Mouse (Mus musculus) liver, embryonic 15.5 days (tissue): ENCODE measurements around the gene Jag1. TPM values are rescaled to one million over a fixed set of nuclear protein-coding genes. Genes with fewer than 3 reads are reported as not detected.

ENCODE experiments used
- ATAC-seq: fragments of 200-750 bp; cut with Nextera tagmentation; 2 replicates; pipeline ENCODE4 v1.8.0; 2017; ENCODE audit warnings: moderate number of reproducible peaks, mild to moderate bottlenecking, moderate library complexity; ENCODE audit not compliant: insufficient read depth
- H3K27ac ChIP-seq: fragments of 300-500 bp; sonication (generic); replicated peaks from 2 replicates; pipeline ENCODE4 v1.5.1; 2015; ENCODE audit warnings: mild to moderate bottlenecking, inconsistent platforms
- H3K27me3 ChIP-seq: fragments of 300-500 bp; sonication (generic); 2 replicates; pipeline ENCODE4 v1.6.1; 2015; ENCODE audit warnings: mild to moderate bottlenecking, inconsistent platforms
- H3K36me3 ChIP-seq: fragments of 300-500 bp; sonication (generic); replicated peaks from 2 replicates; pipeline ENCODE4 v1.6.1; 2015; ENCODE audit warnings: moderate library complexity, mild to moderate bottlenecking, inconsistent platforms
- H3K4me1 ChIP-seq: fragments of 300-500 bp; sonication (generic); replicated peaks from 2 replicates; pipeline ENCODE4 v1.6.1; 2015; ENCODE audit warnings: inconsistent platforms
- H3K4me2 ChIP-seq: fragments of 300-500 bp; sonication (generic); 2 replicates; pipeline ENCODE4 v1.6.1; 2015; ENCODE audit warnings: moderate library complexity, mild to moderate bottlenecking, inconsistent platforms
- H3K4me3 ChIP-seq: fragments of 300-500 bp; sonication (generic); replicated peaks from 2 replicates; pipeline ENCODE4 v1.5.1; 2015; ENCODE audit warnings: mild to moderate bottlenecking, inconsistent platforms
- H3K9ac ChIP-seq: fragments of 300-500 bp; sonication (generic); 2 replicates; pipeline ENCODE4 v1.6.1; 2015; ENCODE audit warnings: moderate library complexity, mild to moderate bottlenecking, inconsistent platforms
- H3K9me3 ChIP-seq: fragments of 300-500 bp; sonication (generic); replicated peaks from 2 replicates; pipeline ENCODE4 v1.6.1; 2016; ENCODE audit warnings: inconsistent platforms
- WGBS: fragments of 180-500 bp; shearing (Covaris S2); methylation state at CpG from one replicate; pipeline ENCODE4 v1.1.7; 2015; ENCODE audit warnings: mixed read lengths; ENCODE audit not compliant: insufficient replicate concordance; 5-methylcytosine and 5-hydroxymethylcytosine counted together
- polyA plus RNA-seq: library from polyadenylated mRNA; unstranded; fragments of >200 nt; fragmentation: Nextera tagmentation; extraction: Ambion mirVana; gene quantifications from 2 replicates; pipeline ENCODE4 v1.2.1, GENCODE M21; 2015

The Jag1 gene
- polyA plus RNA-seq, 1 experiment from 2014 or later = 1.0 TPM

GRCm38 (mm10) chr2:137044122-137044521, 72.3 kb downstream of the Jag1 start:
- H3K27ac ChIP-seq = no peak overlapping the region

More at GRCm38 (mm10) chr2:137044122-137044521, 72.3 kb downstream of the Jag1 start:
- no peaks in the 10 kb centered on the region for H3K4me1 ChIP-seq
- H3K4me2 ChIP-seq = no peak overlapping the region
- no peak overlapping the region for H3K9ac ChIP-seq
- no peak for ATAC-seq
- H3K27me3 ChIP-seq = no peaks in the 10 kb centered on the region
- WGBS = 72% methylated on average over 2 of the region's 2 CpGs
- H3K36me3 ChIP-seq = no peaks in the 10 kb centered on the region
- H3K4me3 ChIP-seq = no peak overlapping the region
- no peaks in the 10 kb centered on the region for H3K9me3 ChIP-seq

Other genes with a start within 250 kb of the Jag1 start
- 19.4 and 22.5 TPM in 2 replicates for gene AL731706.2, start 231.0 kb downstream of the Jag1 start, polyA plus RNA-seq
- 2.2 and 2.6 TPM in 2 replicates for gene Slx4ip, start 225.4 kb downstream of the Jag1 start, polyA plus RNA-seq
- gene AL731706.1, start 225.3 kb downstream of the Jag1 start, polyA plus RNA-seq = 9.3 and 13.3 TPM in 2 replicates
- 3.6 and 4.6 TPM in 2 replicates for gene Mkks, start 225.3 kb downstream of the Jag1 start, polyA plus RNA-seq